Mouse (Mus musculus): ENCODE measurements around the gene Timp1. TPM values are rescaled to one million over a fixed set of nuclear protein-coding genes. Genes with fewer than 3 reads are reported as not detected.

Gene Timp1
- polyA plus RNA-seq, 1 experiment: 466 TPM

DNA sequence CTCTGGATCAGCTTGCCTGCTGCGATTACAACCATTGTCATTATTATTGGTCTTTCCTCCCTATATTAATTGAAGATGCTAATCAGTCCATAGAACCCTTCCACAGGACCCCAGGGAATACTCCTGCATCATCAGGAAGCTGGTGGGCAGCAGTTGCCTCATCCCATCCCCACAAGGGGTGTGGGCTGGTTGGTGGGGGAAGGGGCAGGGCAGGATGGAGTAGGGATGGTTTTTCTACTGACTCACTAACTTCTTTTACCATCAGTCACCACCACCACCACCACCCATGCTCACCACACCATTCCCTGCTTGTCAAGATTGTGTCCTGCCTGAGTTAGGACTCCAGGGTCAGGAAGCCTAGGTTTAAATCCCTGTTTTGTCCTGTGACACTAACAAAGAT lies 763 bp upstream of the Timp1 start:
- H3K27me3 ChIP-seq (ENCODE audit: control insufficient read depth, insufficient read depth, insufficient read length): no peaks in the 10 kb centered on the region
- TF ChIP-seq FOSL1 (IDR thresholded peaks at IDR 0.05; ENCODE audit: insufficient read depth, low read length, poor library complexity, severe bottlenecking): peak; percentile 30
- peak; percentile 28 for TF ChIP-seq MYOD1 (IDR thresholded peaks at IDR 0.05; ENCODE audit: control insufficient read depth, insufficient read length, low read depth)
- no peak for TF ChIP-seq MAX (IDR thresholded peaks at IDR 0.05)
- TF ChIP-seq MYOG (IDR thresholded peaks at IDR 0.05; ENCODE audit: control insufficient read depth, extremely low read depth, insufficient read length): no peak
- no peak for TF ChIP-seq CTCF (IDR thresholded peaks at IDR 0.05; ENCODE audit: control insufficient read depth, insufficient read depth, insufficient read length)
- peak; percentile 68 for TF ChIP-seq CEBPB (IDR thresholded peaks at IDR 0.05; ENCODE audit: low read depth)
- no peak for TF ChIP-seq USF1 (IDR thresholded peaks at IDR 0.05; ENCODE audit: low read depth)
- H3K79me2 ChIP-seq (ENCODE audit: control insufficient read depth, insufficient read depth): peaks cover 35% of the 10 kb centered on the region
- H3K4me3 ChIP-seq (ENCODE audit: insufficient read depth, poor library complexity, severe bottlenecking): no peak overlapping the region
- H3ac ChIP-seq (ENCODE audit: control insufficient read depth, insufficient read length, low read depth): no peak overlapping the region
- peaks cover 4% of the 10 kb centered on the region for H3K36me3 ChIP-seq (ENCODE audit: control insufficient read depth, insufficient read depth)
- H3K79me3 ChIP-seq (ENCODE audit: low read depth): peaks cover 28% of the 10 kb centered on the region

- Histone ChIP-seq H3K36me3 (ENCODE audit: control insufficient read depth, insufficient read depth) (peaks cover 13% of the 10 kb centered on the region), H3ac (ENCODE audit: control insufficient read depth, insufficient read length, low read depth) (no peak overlapping the region), H3K4me3 (ENCODE audit: insufficient read depth, poor library complexity, severe bottlenecking) (peak overlapping the region; percentile 49), H3K79me3 (ENCODE audit: low read depth) (peaks cover 28% of the 10 kb centered on the region), H3K79me2 (ENCODE audit: control insufficient read depth, insufficient read depth) (peaks cover 35% of the 10 kb centered on the region), H3K27me3 (ENCODE audit: control insufficient read depth, insufficient read depth, insufficient read length) (no peaks in the 10 kb centered on the region)
- TF ChIP-seq USF1 (IDR thresholded peaks at IDR 0.05; ENCODE audit: low read depth): no peak
- no peak for TF ChIP-seq CEBPB (IDR thresholded peaks at IDR 0.05; ENCODE audit: low read depth)
- no peak for TF ChIP-seq CTCF (IDR thresholded peaks at IDR 0.05; ENCODE audit: control insufficient read depth, insufficient read depth, insufficient read length)
- TF ChIP-seq MYOD1 (IDR thresholded peaks at IDR 0.05; ENCODE audit: control insufficient read depth, insufficient read length, low read depth): no peak
- TF ChIP-seq MAX (IDR thresholded peaks at IDR 0.05): no peak
- no peak for TF ChIP-seq FOSL1 (IDR thresholded peaks at IDR 0.05; ENCODE audit: insufficient read depth, low read length, poor library complexity, severe bottlenecking)
These were observed 3.0 kb downstream of the Timp1 start for GRCm38 (mm10) chrX:20872928-20873500.

DNA sequence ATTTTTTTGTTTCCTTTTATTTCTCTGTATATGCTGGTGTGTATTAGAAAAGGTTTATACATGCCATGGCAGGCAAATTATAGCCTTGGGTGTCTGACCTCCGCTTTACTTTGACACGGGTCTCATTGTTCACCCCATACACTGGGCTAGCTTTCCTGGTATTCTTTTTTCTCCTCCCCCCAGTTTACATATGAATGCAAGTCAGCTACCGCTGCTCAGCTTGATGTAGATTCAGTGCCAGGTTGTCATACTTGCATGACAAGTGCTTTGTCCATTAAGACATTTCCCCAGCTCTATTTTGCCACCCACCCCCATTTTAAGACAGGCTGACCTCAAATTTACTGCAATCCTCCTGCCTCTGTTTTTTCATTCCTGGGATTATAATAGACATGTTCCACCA lies 5.3 kb downstream of the Timp1 start:
- Histone ChIP-seq H3K36me3 (ENCODE audit: control insufficient read depth, insufficient read depth) (peaks cover 13% of the 10 kb centered on the region), H3K4me3 (ENCODE audit: insufficient read depth, poor library complexity, severe bottlenecking) (no peak overlapping the region), H3ac (ENCODE audit: control insufficient read depth, insufficient read length, low read depth) (no peak overlapping the region), H3K27me3 (ENCODE audit: control insufficient read depth, insufficient read depth, insufficient read length) (no peaks in the 10 kb centered on the region), H3K79me2 (ENCODE audit: control insufficient read depth, insufficient read depth) (peaks cover 34% of the 10 kb centered on the region), H3K79me3 (ENCODE audit: low read depth) (peaks cover 26% of the 10 kb centered on the region)
- TF ChIP-seq CEBPB (IDR thresholded peaks at IDR 0.05; ENCODE audit: low read depth) (no peak), MYOG (IDR thresholded peaks at IDR 0.05; ENCODE audit: control insufficient read depth, extremely low read depth, insufficient read length) (no peak)

DNA sequence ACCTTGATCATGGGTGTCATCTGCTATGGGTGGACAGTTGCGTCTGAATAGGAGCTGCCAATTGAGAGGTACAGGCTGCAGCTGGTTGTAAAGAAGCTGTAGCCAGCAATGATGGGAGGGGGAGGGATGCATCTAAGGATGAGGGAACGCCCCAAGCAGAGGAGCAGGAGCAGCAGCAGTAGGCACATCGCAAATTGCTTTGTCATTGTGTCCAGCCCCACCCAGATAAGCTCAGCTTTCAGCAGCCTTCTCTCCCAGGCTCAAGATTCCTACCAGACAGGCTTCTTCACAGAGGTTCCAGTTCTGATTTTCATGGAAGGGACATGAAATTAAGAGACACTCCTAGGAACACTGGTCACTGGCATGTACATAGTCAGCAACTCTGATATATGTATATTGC lies 40.1 kb downstream of the Timp1 start:
- no peak overlapping the region for H3K4me3 ChIP-seq (ENCODE audit: insufficient read depth, poor library complexity, severe bottlenecking)
- H3K36me3 ChIP-seq (ENCODE audit: control insufficient read depth, insufficient read depth): peaks cover 3% of the 10 kb centered on the region
- no peaks in the 10 kb centered on the region for H3K27me3 ChIP-seq (ENCODE audit: control insufficient read depth, insufficient read depth, insufficient read length)
- TF ChIP-seq MYOD1 (IDR thresholded peaks at IDR 0.05; ENCODE audit: control insufficient read depth, insufficient read length, low read depth) (no peak), MAX (IDR thresholded peaks at IDR 0.05) (no peak), MYOG (IDR thresholded peaks at IDR 0.05; ENCODE audit: control insufficient read depth, extremely low read depth, insufficient read length) (no peak), FOSL1 (IDR thresholded peaks at IDR 0.05; ENCODE audit: insufficient read depth, low read length, poor library complexity, severe bottlenecking) (no peak), CTCF (IDR thresholded peaks at IDR 0.05; ENCODE audit: control insufficient read depth, insufficient read depth, insufficient read length) (no peak), USF1 (IDR thresholded peaks at IDR 0.05; ENCODE audit: low read depth) (no peak), CEBPB (IDR thresholded peaks at IDR 0.05; ENCODE audit: low read depth) (no peak)
- H3K79me2 ChIP-seq (ENCODE audit: control insufficient read depth, insufficient read depth): no peaks in the 10 kb centered on the region
- H3ac ChIP-seq (ENCODE audit: control insufficient read depth, insufficient read length, low read depth): no peak overlapping the region
- H3K79me3 ChIP-seq (ENCODE audit: low read depth): no peaks in the 10 kb centered on the region

- no peak overlapping the region for H3K4me3 ChIP-seq (ENCODE audit: insufficient read depth, poor library complexity, severe bottlenecking)
- H3K79me3 ChIP-seq (ENCODE audit: low read depth): no peaks in the 10 kb centered on the region
- H3ac ChIP-seq (ENCODE audit: control insufficient read depth, insufficient read length, low read depth): no peak overlapping the region
- no peaks in the 10 kb centered on the region for H3K79me2 ChIP-seq (ENCODE audit: control insufficient read depth, insufficient read depth)
- no peaks in the 10 kb centered on the region for H3K27me3 ChIP-seq (ENCODE audit: control insufficient read depth, insufficient read depth, insufficient read length)
- peaks cover 3% of the 10 kb centered on the region for H3K36me3 ChIP-seq (ENCODE audit: control insufficient read depth, insufficient read depth)
- TF ChIP-seq USF1 (IDR thresholded peaks at IDR 0.05; ENCODE audit: low read depth) (no peak), MYOG (IDR thresholded peaks at IDR 0.05; ENCODE audit: control insufficient read depth, extremely low read depth, insufficient read length) (no peak)
These were observed 43.8 kb downstream of the Timp1 start for GRCm38 (mm10) chrX:20913726-20914125.

GRCm38 (mm10) chrX:20915075-20915474 lies 45.1 kb downstream of the Timp1 start:
- peak; percentile 13 for TF ChIP-seq FOSL1 (IDR thresholded peaks at IDR 0.05; ENCODE audit: insufficient read depth, low read length, poor library complexity, severe bottlenecking)
- TF ChIP-seq CTCF (IDR thresholded peaks at IDR 0.05; ENCODE audit: control insufficient read depth, insufficient read depth, insufficient read length): no peak
- Histone ChIP-seq H3ac (ENCODE audit: control insufficient read depth, insufficient read length, low read depth) (no peak overlapping the region), H3K27me3 (ENCODE audit: control insufficient read depth, insufficient read depth, insufficient read length) (no peaks in the 10 kb centered on the region), H3K79me3 (ENCODE audit: low read depth) (no peaks in the 10 kb centered on the region), H3K36me3 (ENCODE audit: control insufficient read depth, insufficient read depth) (no peaks in the 10 kb centered on the region), H3K4me3 (ENCODE audit: insufficient read depth, poor library complexity, severe bottlenecking) (no peak overlapping the region), H3K79me2 (ENCODE audit: control insufficient read depth, insufficient read depth) (no peaks in the 10 kb centered on the region)

All from C2C12 (cell line).